Mouse (Mus musculus): Measurements from ENCODE around the gene Cdhr1. TPM values are rescaled to one million over a fixed set of nuclear protein-coding genes. Genes with fewer than 3 reads are reported as not detected.

The Cdhr1 gene
- polyA plus RNA-seq, 1 experiment from 2014 or later: 0.11 TPM

DNA sequence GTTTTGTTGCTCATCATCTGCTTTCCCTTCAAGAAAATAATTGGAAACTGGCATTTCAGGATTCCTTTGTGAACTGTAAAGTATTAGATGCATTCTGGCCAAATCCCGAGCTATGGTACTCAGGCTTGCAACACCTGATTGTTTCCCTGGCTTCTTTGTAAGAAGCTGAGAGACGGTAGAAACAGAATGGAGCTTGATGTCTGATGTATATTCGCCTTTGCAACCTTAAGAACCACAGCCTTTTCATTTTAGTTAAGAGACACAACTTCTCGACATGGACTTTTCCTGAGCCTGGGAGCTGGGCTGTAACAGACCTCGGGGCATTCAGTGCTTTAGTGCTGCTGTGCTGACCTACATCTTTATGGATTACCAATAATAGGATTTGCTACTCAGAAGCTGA is 30.5 kb downstream of the Cdhr1 start, which contains the start of gene Lrit2:
TSS of gene Lrit2 (plus strand) at position 301 of the 400 bp plus-strand sequence.
- 70% methylated on average over 5 of the region's 5 CpGs for WGBS
- Histone ChIP-seq H3K9ac (no peak within 1 kb of the TSS), H3K36me3 (no peaks in the 10 kb centered on the region), H3K4me3 (no peak within 1 kb of the TSS), H3K4me1 (no peaks in the 10 kb centered on the region), H3K9me3 (no peaks in the 10 kb centered on the region), H3K4me2 (no peak within 1 kb of the TSS), H3K27ac (no peak within 1 kb of the TSS), H3K27me3 (no peaks in the 10 kb centered on the region)
- no peak for ATAC-seq (ENCODE audit: borderline replicate concordance, extremely low read depth, low FRiP score, low TSS enrichment)

DNA sequence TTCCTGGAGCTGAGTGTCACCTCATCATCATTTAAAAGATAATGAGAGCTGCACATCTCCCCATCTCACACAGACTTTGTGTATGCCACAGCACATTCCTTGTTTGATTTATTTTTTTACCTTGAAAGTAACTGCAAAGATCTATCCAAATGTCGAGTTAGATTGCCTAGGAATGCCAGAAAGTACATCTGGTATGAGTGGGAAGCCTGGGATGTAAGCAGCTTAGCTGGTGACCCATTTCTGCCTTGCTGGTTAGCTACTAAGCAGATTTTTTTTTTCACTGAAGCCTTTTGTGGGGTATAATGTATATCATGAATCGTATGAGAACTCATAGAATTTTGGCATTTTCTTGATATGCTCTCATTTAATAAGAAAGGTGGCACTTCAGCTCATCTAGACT is 31.5 kb downstream of the Cdhr1 start:
- ATAC-seq (ENCODE audit: borderline replicate concordance, extremely low read depth, low FRiP score, low TSS enrichment): no peak
- Histone ChIP-seq H3K9me3 (no peaks in the 10 kb centered on the region), H3K4me3 (no peak overlapping the region), H3K4me2 (no peak overlapping the region), H3K27ac (no peak overlapping the region), H3K9ac (no peak overlapping the region), H3K36me3 (no peaks in the 10 kb centered on the region), H3K4me1 (no peaks in the 10 kb centered on the region), H3K27me3 (no peaks in the 10 kb centered on the region)
- WGBS: 51% methylated on average over 2 of the region's 2 CpGs

DNA sequence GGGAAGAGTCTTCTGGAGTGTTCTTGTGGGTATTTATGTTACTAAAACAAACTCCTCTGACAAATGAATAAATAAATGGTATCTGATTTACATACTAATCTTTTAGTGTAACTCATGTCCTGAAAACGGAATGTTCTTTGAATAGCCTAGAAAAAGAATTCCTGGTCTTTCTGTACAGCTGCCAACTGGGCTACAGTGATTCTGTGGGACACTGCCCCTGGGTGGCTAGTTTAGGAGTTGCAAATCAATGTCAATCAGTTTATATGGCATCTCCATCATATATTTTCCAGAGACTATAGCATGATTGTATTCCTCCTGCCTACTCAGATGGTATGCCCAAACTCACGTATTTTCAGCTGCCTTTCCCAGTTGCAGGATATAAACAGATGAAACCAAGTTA is 33.3 kb downstream of the Cdhr1 start:
- Histone ChIP-seq H3K4me2 (no peak overlapping the region), H3K27me3 (no peaks in the 10 kb centered on the region), H3K36me3 (no peaks in the 10 kb centered on the region), H3K4me1 (no peaks in the 10 kb centered on the region), H3K9ac (no peak overlapping the region), H3K4me3 (no peak overlapping the region), H3K27ac (no peak overlapping the region), H3K9me3 (no peaks in the 10 kb centered on the region)
- no peak for ATAC-seq (ENCODE audit: borderline replicate concordance, extremely low read depth, low FRiP score, low TSS enrichment)
- WGBS: 49% methylated on average over 2 of the region's 2 CpGs

DNA sequence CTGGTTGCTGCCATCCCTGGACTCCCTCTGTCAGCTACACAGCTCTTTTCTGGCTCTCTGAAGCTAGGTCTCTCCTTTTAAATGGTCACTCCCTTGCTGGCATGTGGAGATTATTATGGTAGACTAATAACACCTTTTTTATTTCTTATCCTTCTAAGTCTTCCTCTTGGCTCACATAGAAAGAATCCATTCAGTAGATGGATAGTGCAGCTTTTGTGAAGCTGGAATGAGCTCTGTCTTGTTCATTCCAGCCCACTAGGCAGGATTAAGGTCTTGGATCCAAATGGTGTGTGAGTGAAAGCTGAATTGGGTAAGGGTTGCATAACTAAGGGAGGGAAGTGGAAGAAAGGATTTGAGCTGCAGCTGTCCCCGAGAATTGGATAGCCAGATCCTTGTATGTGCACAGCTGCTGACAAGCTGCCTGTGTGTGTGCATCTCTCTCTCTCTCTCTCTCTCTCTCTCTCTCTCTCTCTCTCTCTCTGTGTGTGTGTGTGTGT is 49.2 kb downstream of the Cdhr1 start, which contains the start of gene Rgr:
TSS of gene Rgr (minus strand) at position 51 of the 497 bp plus-strand sequence.
- no peaks in the 10 kb centered on the region for H3K27me3 ChIP-seq
- H3K4me2 ChIP-seq: no peak within 1 kb of the TSS
- no peaks in the 10 kb centered on the region for H3K9me3 ChIP-seq
- ATAC-seq (ENCODE audit: borderline replicate concordance, extremely low read depth, low FRiP score, low TSS enrichment): no peak
- WGBS: 70% methylated on average over 1 of the region's 1 CpGs
- no peak within 1 kb of the TSS for H3K9ac ChIP-seq
- no peak within 1 kb of the TSS for H3K27ac ChIP-seq
- H3K36me3 ChIP-seq: no peaks in the 10 kb centered on the region
- no peak within 1 kb of the TSS for H3K4me3 ChIP-seq
- H3K4me1 ChIP-seq: no peaks in the 10 kb centered on the region

DNA sequence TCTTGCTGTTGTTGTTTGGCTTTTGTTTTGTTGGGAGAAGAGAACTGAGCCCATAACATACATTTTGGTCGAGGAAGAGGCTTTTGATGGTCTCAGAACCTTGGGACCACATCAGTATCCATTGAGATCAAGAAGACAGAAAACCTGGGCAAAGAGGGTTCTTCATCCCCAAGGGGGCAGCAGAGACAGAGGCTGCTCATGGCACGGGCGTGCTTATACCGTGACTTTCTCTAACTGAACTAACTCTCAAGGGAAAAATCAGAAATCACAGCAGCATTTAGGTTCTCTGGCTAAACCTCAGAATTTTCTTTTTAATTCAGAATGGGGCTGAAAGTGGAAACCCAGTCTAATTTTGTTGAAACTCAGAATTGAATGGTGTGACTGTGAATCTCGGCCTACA is 63.7 kb downstream of the Cdhr1 start:
- Histone ChIP-seq H3K4me1 (0 out of 2 replicates have a peak, but pooled peaks cover 6% of the 10 kb centered on the region), H3K36me3 (no peaks in the 10 kb centered on the region), H3K27me3 (no peaks in the 10 kb centered on the region), H3K9ac (no peak overlapping the region), H3K27ac (no peak overlapping the region), H3K9me3 (no peaks in the 10 kb centered on the region), H3K4me2 (no peak overlapping the region), H3K4me3 (no peak overlapping the region)
- WGBS: 44% methylated on average over 5 of the region's 5 CpGs
- no peak for ATAC-seq (ENCODE audit: borderline replicate concordance, extremely low read depth, low FRiP score, low TSS enrichment)

DNA sequence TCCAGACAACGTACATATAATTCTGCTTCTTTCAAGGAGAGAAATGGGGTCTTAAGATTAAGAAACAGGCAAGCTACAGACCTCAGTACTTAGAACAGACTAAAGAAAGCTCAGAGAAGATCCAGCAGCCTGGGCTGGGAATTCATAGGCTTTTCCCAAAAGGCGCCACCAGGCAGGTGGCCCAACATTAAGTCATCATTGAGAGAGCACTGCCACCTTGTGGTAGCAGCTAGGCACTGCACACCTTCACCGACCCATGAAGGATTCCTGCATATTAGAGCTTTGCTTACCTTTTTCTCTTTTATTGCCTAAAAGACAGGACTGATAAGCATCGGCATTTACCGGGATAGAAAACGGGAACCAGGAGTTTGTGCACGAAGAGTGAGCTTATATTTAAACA is 64.9 kb downstream of the Cdhr1 start:
- H3K4me2 ChIP-seq: no peak overlapping the region
- ATAC-seq (ENCODE audit: borderline replicate concordance, extremely low read depth, low FRiP score, low TSS enrichment): no peak

DNA sequence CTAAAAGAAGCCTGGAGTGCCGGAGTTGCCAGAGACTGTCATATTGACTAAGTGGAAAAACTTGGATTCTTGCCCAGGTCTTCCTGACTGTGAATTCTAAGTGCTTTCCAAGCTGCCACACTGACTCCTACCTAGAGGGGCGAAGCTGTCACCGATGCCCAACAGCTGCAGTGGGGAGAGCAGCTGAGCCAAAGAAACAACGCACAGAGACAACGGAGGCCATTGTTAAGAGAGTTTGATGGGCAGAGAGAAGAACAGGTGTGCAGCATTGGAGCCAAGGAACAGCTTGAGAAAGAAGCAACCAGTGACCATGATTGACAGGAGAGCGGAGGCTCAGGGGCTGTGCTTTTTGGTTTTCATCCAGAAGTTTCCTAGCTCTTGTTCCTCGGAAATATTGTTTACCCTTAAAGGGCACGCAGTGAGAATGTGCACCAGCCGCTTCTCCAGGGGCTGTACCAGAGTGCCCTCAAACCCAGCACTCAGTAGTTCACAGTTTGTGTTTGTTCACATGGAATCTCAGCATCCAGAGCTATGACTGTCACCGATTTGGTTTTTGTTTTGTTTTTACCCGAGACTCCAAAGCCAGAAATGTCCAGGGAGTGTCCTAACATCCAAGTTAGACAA is 65.6 kb downstream of the Cdhr1 start:
- no peak for ATAC-seq (ENCODE audit: borderline replicate concordance, extremely low read depth, low FRiP score, low TSS enrichment)
- H3K9ac ChIP-seq: no peak overlapping the region
- no peak overlapping the region for H3K27ac ChIP-seq
- WGBS: 48% methylated on average over 11 of the region's 11 CpGs
- H3K9me3 ChIP-seq: no peaks in the 10 kb centered on the region
- H3K27me3 ChIP-seq: no peaks in the 10 kb centered on the region
- no peak overlapping the region for H3K4me2 ChIP-seq
- H3K36me3 ChIP-seq: no peaks in the 10 kb centered on the region
- no peak overlapping the region for H3K4me3 ChIP-seq
- 0 out of 2 replicates have a peak, but pooled peaks cover 6% of the 10 kb centered on the region for H3K4me1 ChIP-seq

More for the DNA sequence above, 64.9 kb downstream of the Cdhr1 start:
- Histone ChIP-seq H3K27ac (no peak overlapping the region), H3K27me3 (no peaks in the 10 kb centered on the region), H3K36me3 (no peaks in the 10 kb centered on the region), H3K4me3 (no peak overlapping the region), H3K9ac (no peak overlapping the region), H3K4me1 (0 out of 2 replicates have a peak, but pooled peaks cover 6% of the 10 kb centered on the region), H3K9me3 (no peaks in the 10 kb centered on the region)
- WGBS: 12% methylated on average over 7 of the region's 7 CpGs

DNA sequence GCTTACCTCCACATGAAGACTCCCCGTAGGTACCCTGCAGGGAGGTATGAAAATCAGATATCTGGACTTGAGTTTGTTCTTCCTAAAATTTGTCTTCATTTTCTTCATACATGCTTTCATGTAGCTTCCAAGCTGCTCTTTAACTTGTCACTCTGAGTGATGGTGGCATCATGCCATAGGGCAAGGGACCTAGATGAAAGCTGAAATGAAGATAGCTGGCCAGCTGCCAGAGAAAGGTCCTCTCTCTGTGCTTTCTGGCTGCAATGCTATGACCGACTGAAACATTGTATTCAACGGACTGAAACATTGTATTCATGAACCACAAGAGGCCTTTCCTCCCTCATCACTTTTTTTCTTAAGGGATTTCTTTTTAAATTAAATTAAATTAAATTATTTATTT is 69.6 kb downstream of the Cdhr1 start:
- Histone ChIP-seq H3K9me3 (no peaks in the 10 kb centered on the region), H3K9ac (no peak overlapping the region), H3K27me3 (no peaks in the 10 kb centered on the region), H3K4me1 (0 out of 2 replicates have a peak, but pooled peaks cover 6% of the 10 kb centered on the region), H3K4me2 (no peak overlapping the region), H3K27ac (no peak overlapping the region), H3K36me3 (no peaks in the 10 kb centered on the region), H3K4me3 (no peak overlapping the region)
- 81% methylated on average over 3 of the region's 3 CpGs for WGBS
- ATAC-seq (ENCODE audit: borderline replicate concordance, extremely low read depth, low FRiP score, low TSS enrichment): no peak

DNA sequence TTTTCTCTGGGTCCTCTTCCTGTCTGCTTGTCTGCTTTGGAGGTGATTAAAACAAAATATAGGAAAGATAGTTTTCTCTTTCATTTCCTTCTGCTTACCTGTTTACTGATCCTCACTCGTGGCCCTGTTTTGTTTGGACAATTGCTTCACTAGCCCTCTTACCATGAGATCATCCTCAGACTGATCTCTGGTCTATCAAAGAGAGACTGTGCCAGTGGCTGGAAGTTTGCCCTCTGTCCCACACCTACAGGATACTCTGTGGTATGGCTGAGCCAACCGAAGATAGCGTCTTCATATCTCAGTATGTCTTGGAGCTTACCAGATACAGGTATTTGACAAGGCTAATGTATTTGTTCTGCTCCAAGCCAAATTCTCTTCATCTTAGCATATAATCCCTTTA is 70.2 kb downstream of the Cdhr1 start:
- 88% methylated on average over 3 of the region's 3 CpGs for WGBS
- Histone ChIP-seq H3K27me3 (no peaks in the 10 kb centered on the region), H3K4me2 (no peak overlapping the region), H3K9ac (no peak overlapping the region), H3K27ac (no peak overlapping the region), H3K36me3 (no peaks in the 10 kb centered on the region), H3K4me3 (no peak overlapping the region), H3K4me1 (0 out of 2 replicates have a peak, but pooled peaks cover 6% of the 10 kb centered on the region), H3K9me3 (no peaks in the 10 kb centered on the region)
- no peak for ATAC-seq (ENCODE audit: borderline replicate concordance, extremely low read depth, low FRiP score, low TSS enrichment)

Other genes with a start within 250 kb of the Cdhr1 start
- gene Ccser2, start 129.6 kb downstream of the Cdhr1 start, polyA plus RNA-seq (2015; fragmentation: Nextera tagmentation; extraction: Ambion mirVana): 36.6 and 38.6 TPM in 2 replicates
- not detected in 2 replicates for gene Rgr, start 49.4 kb downstream of the Cdhr1 start, polyA plus RNA-seq (2015; fragmentation: Nextera tagmentation; extraction: Ambion mirVana)
- not detected in 2 replicates for gene Lrit1, start 43.5 kb downstream of the Cdhr1 start, polyA plus RNA-seq (2015; fragmentation: Nextera tagmentation; extraction: Ambion mirVana)
- gene Lrit2, start 30.4 kb downstream of the Cdhr1 start, polyA plus RNA-seq (2015; fragmentation: Nextera tagmentation; extraction: Ambion mirVana): not detected in 2 replicates
- gene 2610528A11Rik, start 15.7 kb upstream of the Cdhr1 start, polyA plus RNA-seq (2015; fragmentation: Nextera tagmentation; extraction: Ambion mirVana): 0.82 and 1.4 TPM in 2 replicates
- 224 and 227 TPM in 2 replicates for gene Ghitm, start 36.9 kb upstream of the Cdhr1 start, polyA plus RNA-seq (2015; fragmentation: Nextera tagmentation; extraction: Ambion mirVana)